Mouse (Mus musculus) G1E-ER4 (cell line): ENCODE data around the gene Prrc2b. TPM values are rescaled to one million over a fixed set of nuclear protein-coding genes. Genes with fewer than 3 reads are reported as not detected.

Experiments used
- GATA1 ChIP-seq: IDR thresholded peaks from one replicate; pipeline ENCODE4 v1.8.0; 2012; ENCODE audit warnings: low read length, inconsistent platforms
- polyA plus RNA-seq: library from polyadenylated mRNA; stranded (reverse); fragments of >175 nt; gene quantifications from 2 replicates; pipeline ENCODE4 v1.2.3, GENCODE M21; 2012

Prrc2b gene
- polyA plus RNA-seq, 1 experiment, result 97.4 TPM

- no peak for TF ChIP-seq GATA1
These were observed 13.6 kb downstream of the Prrc2b start for GRCm38 (mm10) chr2:32164503-32164902.

GRCm38 (mm10) chr2:32165040-32165800 is 14.3 kb downstream of the Prrc2b start:
- TF ChIP-seq GATA1, result no peak

GRCm38 (mm10) chr2:32166581-32166980 is 15.7 kb downstream of the Prrc2b start:
- no peak for TF ChIP-seq GATA1

- no peak for TF ChIP-seq GATA1
These were observed 16.3 kb downstream of the Prrc2b start for GRCm38 (mm10) chr2:32167034-32167770.

GRCm38 (mm10) chr2:32167819-32168218 is 16.9 kb downstream of the Prrc2b start:
- TF ChIP-seq GATA1, result no peak

- no peak for TF ChIP-seq GATA1
These were observed 18.4 kb downstream of the Prrc2b start for GRCm38 (mm10) chr2:32169292-32169691.

- no peak for TF ChIP-seq GATA1
These were observed 19.1 kb downstream of the Prrc2b start for GRCm38 (mm10) chr2:32170010-32170409.

- TF ChIP-seq GATA1, result no peak
These were observed 21.0 kb downstream of the Prrc2b start for GRCm38 (mm10) chr2:32171658-32172433.

GRCm38 (mm10) chr2:32174170-32174741 is 23.4 kb downstream of the Prrc2b start:
- TF ChIP-seq GATA1, result no peak

GRCm38 (mm10) chr2:32175051-32175466 is 24.2 kb downstream of the Prrc2b start:
- TF ChIP-seq GATA1, result no peak

GRCm38 (mm10) chr2:32175508-32175907 is 24.6 kb downstream of the Prrc2b start:
- TF ChIP-seq GATA1, result no peak

- no peak for TF ChIP-seq GATA1
These were observed 26.0 kb downstream of the Prrc2b start for GRCm38 (mm10) chr2:32176848-32177247.

GRCm38 (mm10) chr2:32177397-32178060 is 26.6 kb downstream of the Prrc2b start:
- no peak for TF ChIP-seq GATA1

- TF ChIP-seq GATA1, result no peak
These were observed 28.5 kb downstream of the Prrc2b start for GRCm38 (mm10) chr2:32179363-32179762.

- TF ChIP-seq GATA1, result no peak
These were observed 29.2 kb downstream of the Prrc2b start for GRCm38 (mm10) chr2:32180127-32180526.
